Mouse (Mus musculus) testis, adult 2 months (tissue): Measurements from ENCODE around the gene Nuf2. TPM values are rescaled to one million over a fixed set of nuclear protein-coding genes. Genes with fewer than 3 reads are reported as not detected.
A peak's percentile ranks its signal among the peaks of the same experiment; 100 is the strongest.

Experiments used
- H3K27ac ChIP-seq: fragments of 200-500 bp; 2 replicates; pipeline ENCODE4 v1.5.1; 2012; ENCODE audit warnings: low read depth, low read length; ENCODE audit not compliant: control insufficient read depth, insufficient read depth
- H3K27me3 ChIP-seq: fragments of 200-500 bp; 2 replicates; pipeline ENCODE4 v1.6.1; 2012; ENCODE audit warnings: mild to moderate bottlenecking, low read length, moderate library complexity; ENCODE audit not compliant: control insufficient read depth, insufficient read depth
- H3K36me3 ChIP-seq: fragments of 200-500 bp; 2 replicates; pipeline ENCODE4 v1.6.1; 2012; ENCODE audit warnings: mild to moderate bottlenecking, low read length; ENCODE audit not compliant: control insufficient read depth, insufficient read depth
- H3K4me1 ChIP-seq: fragments of 200-500 bp; 2 replicates; pipeline ENCODE4 v1.6.1; 2012; ENCODE audit warnings: low read length; ENCODE audit not compliant: control insufficient read depth, insufficient read depth
- H3K4me3 ChIP-seq: fragments of 200-500 bp; 2 replicates; pipeline ENCODE4 v1.5.1; 2012; ENCODE audit warnings: low read depth, mild to moderate bottlenecking, low read length, moderate library complexity, mixed read lengths; ENCODE audit not compliant: control insufficient read depth
- CTCF ChIP-seq: fragments of 200-500 bp; IDR thresholded peaks from 2 replicates; pipeline ENCODE4 v1.5.1; 2012; ENCODE audit warnings: low read depth, mild to moderate bottlenecking, inconsistent platforms, low read length, moderate library complexity; ENCODE audit not compliant: control insufficient read depth, insufficient read depth, insufficient replicate concordance
- POLR2A ChIP-seq: fragments of 200-500 bp; IDR thresholded peaks from 2 replicates; pipeline ENCODE4 v1.6.1; 2012; ENCODE audit warnings: low read depth, mild to moderate bottlenecking, inconsistent platforms, low read length, moderate library complexity; ENCODE audit not compliant: control insufficient read depth
- polyA plus RNA-seq: library from polyadenylated mRNA; depleted of rRNA; stranded (reverse); fragments of >200 nt; gene quantifications from 2 replicates; pipeline ENCODE4 v1.2.3, GENCODE M21; 2012; rRNA removed

Nuf2 gene
- polyA plus RNA-seq = 13.2 and 18.3 TPM in 2 replicates

GRCm38 (mm10) chr1:169530876-169531701, at the start of gene Nuf2:
Gene Nuf2 (minus strand): TSS chr1:169531464.
- peak within 1 kb of the TSS; percentile 98 for H3K4me3 ChIP-seq
- peak within 1 kb of the TSS; percentile 88 for H3K27ac ChIP-seq
- no peaks in the 10 kb centered on the region; the same call in none of the 2 replicates for H3K4me1 ChIP-seq
- TF ChIP-seq POLR2A (peak; percentile 94), CTCF (no peak)
- no peaks in the 10 kb centered on the region; the same call in 1 of the 2 replicates for H3K36me3 ChIP-seq
- no peaks in the 10 kb centered on the region for H3K27me3 ChIP-seq

GRCm38 (mm10) chr1:169579572-169579971, 48.3 kb upstream of the Nuf2 start:
- Histone ChIP-seq H3K27me3 (no peaks in the 10 kb centered on the region), H3K36me3 (no peaks in the 10 kb centered on the region), H3K4me1 (no peaks in the 10 kb centered on the region), H3K4me3 (no peak overlapping the region), H3K27ac (no peak overlapping the region)
- no peak for TF ChIP-seq CTCF
- no peak for TF ChIP-seq POLR2A

- Histone ChIP-seq H3K36me3 (no peaks in the 10 kb centered on the region), H3K27ac (no peak overlapping the region), H3K4me3 (no peak overlapping the region), H3K27me3 (no peaks in the 10 kb centered on the region), H3K4me1 (no peaks in the 10 kb centered on the region)
- no peak for TF ChIP-seq POLR2A
- no peak for TF ChIP-seq CTCF
Measured at GRCm38 (mm10) chr1:169574136-169574535, 42.9 kb upstream of the Nuf2 start.

GRCm38 (mm10) chr1:169555621-169556020, 24.4 kb upstream of the Nuf2 start:
- H3K36me3 ChIP-seq = no peaks in the 10 kb centered on the region
- no peaks in the 10 kb centered on the region for H3K4me1 ChIP-seq
- no peak overlapping the region for H3K27ac ChIP-seq
- no peak overlapping the region for H3K4me3 ChIP-seq
- TF ChIP-seq CTCF (no peak), POLR2A (no peak)
- H3K27me3 ChIP-seq = no peaks in the 10 kb centered on the region

GRCm38 (mm10) chr1:169555019-169555418, 23.8 kb upstream of the Nuf2 start:
- Histone ChIP-seq H3K27me3 (no peaks in the 10 kb centered on the region), H3K27ac (no peak overlapping the region), H3K36me3 (no peaks in the 10 kb centered on the region), H3K4me3 (no peak overlapping the region), H3K4me1 (no peaks in the 10 kb centered on the region)
- TF ChIP-seq POLR2A = no peak

- H3K36me3 ChIP-seq = no peaks in the 10 kb centered on the region
- H3K27me3 ChIP-seq = no peaks in the 10 kb centered on the region
- H3K4me1 ChIP-seq = no peaks in the 10 kb centered on the region
- no peak overlapping the region for H3K4me3 ChIP-seq
- TF ChIP-seq POLR2A (no peak), CTCF (no peak)
- H3K27ac ChIP-seq = no peak overlapping the region
Measured at GRCm38 (mm10) chr1:169553446-169553845, 22.2 kb upstream of the Nuf2 start.

- Histone ChIP-seq H3K36me3 (no peaks in the 10 kb centered on the region), H3K27ac (no peak overlapping the region), H3K27me3 (no peaks in the 10 kb centered on the region), H3K4me3 (no peak overlapping the region), H3K4me1 (no peaks in the 10 kb centered on the region)
- TF ChIP-seq POLR2A (no peak), CTCF (no peak)
Measured at GRCm38 (mm10) chr1:169540415-169540814, 9.2 kb upstream of the Nuf2 start.
